Mouse (Mus musculus) lung, adult 2 months (tissue): Measurements from ENCODE around the gene Nlrc3.

Experiments
- CTCF ChIP-seq: fragments of 200-500 bp; IDR thresholded peaks from 2 replicates; pipeline ENCODE4 v1.5.1; 2011; ENCODE audit warnings: mild to moderate bottlenecking, low read length, control low read depth; ENCODE audit not compliant: insufficient read depth
- POLR2A ChIP-seq: fragments of 200-500 bp; IDR thresholded peaks from 2 replicates; pipeline ENCODE4 v1.6.1; 2011; ENCODE audit warnings: low read depth, mild to moderate bottlenecking, control low read depth, low read length, borderline replicate concordance; ENCODE audit errors: extremely low read depth

GRCm38 (mm10) chr16:3920756-3921155, 55.7 kb downstream of the Nlrc3 start:
- TF ChIP-seq CTCF (no peak), POLR2A (no peak)
